Mouse (Mus musculus) gastrocnemius, adult 18-20 months (tissue): Measurements from ENCODE around the gene Phex. TPM values are rescaled to one million over a fixed set of nuclear protein-coding genes. Genes with fewer than 3 reads are reported as not detected.

ENCODE experiments used
- DNase-seq: peaks from one replicate; pipeline ENCODE4 v3.0.0; 2021; ENCODE audit warnings: low spot score
- long read RNA-seq, 2 experiments: library from polyadenylated mRNA; stranded (forward); transcript quantifications; one replicate each; pipeline ENCODE4 v2.0.0; 2021
- total RNA-seq, 2 experiments: library from RNA; stranded (reverse); gene quantifications; 2 replicates each; pipeline ENCODE4 v1.2.3; 2021

Gene Phex
- under 1 TPM; 0.16 to 0.45 TPM for total RNA-seq
- long read RNA-seq, experiment 1, partial matches to known transcripts = 0 of 1 reads
- long read RNA-seq, experiment 1, other reads (novel, unspliced or antisense) = 1 of 1 reads
- long read RNA-seq, experiment 2 = 0 reads

GRCm38 (mm10) chrX:157415212-157415611, at the start of gene Phex:
Gene Phex (minus strand): TSS chrX:157415312.
- DNase-seq = no peak

DNA sequence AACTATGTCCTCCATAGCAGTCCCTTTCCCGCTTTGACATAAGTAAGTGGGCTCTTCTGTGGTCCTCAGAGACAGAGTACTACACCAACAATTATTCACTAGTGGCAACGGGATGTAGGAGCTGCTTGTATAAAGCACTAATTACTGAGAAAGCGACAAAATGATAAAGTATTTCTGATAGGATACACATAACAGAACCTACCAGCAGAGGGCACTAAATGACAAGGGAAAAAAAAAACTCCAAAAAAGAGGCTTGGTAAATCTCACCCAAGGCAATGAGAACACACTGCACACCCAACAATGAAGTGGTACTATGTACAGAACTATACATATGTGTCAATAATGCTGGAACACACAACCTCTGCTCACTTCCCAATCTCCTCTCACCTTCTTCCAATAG, 47.6 kb upstream of the Phex start:
- DNase-seq = peak; percentile 3

DNA sequence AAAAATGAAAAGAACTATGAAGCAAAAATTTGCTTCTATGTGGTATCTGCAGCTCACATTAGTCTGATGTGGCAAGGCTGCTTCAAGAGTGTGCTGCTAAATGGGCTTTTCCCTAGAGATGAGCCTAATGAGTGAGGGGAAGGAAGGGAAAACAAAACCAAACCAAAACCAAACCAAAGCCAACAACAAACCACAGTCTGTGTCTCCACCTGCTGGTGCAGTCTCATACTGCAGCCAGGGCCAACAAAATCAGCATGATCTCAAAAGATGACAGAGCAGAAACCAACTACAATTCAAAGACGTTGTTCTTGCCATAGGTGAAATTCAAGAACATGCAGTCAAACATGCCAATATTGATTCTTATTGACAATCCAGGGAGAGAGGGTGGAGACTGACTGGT, 39.3 kb upstream of the Phex start:
- peak; percentile 33 for DNase-seq

GRCm38 (mm10) chrX:157449000-157449399, 33.9 kb upstream of the Phex start:
- DNase-seq = no peak

GRCm38 (mm10) chrX:157447431-157447830, 32.3 kb upstream of the Phex start:
- no peak for DNase-seq

- no peak for DNase-seq
These were observed 19.7 kb upstream of the Phex start for GRCm38 (mm10) chrX:157434768-157435167.

- DNase-seq = no peak
These were observed 4.3 kb upstream of the Phex start for GRCm38 (mm10) chrX:157419451-157419850.

- no peak for DNase-seq
These were observed 10.2 kb downstream of the Phex start for GRCm38 (mm10) chrX:157404919-157405318.

DNA sequence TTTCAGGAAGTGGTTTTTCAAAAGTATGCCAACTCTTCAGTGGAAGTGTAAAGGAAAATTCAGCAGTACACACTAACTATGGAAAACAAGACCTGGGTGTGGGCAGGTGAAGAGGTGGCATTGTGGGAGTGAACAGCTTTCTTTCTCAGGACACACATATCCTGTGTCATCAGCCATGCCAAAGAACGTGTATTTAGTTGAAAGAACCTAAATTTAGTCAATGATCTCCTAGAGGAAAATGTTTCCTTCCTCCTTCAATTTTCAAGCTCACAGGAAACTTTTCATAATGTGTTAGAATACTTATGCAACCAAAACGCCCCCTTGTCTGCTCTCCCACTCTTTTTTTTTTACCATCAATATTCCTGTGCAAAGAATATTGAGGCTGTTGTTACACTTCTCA, 23.9 kb downstream of the Phex start:
- no peak for DNase-seq

- no peak for DNase-seq
These were observed 25.0 kb downstream of the Phex start for GRCm38 (mm10) chrX:157390102-157390501.

DNA sequence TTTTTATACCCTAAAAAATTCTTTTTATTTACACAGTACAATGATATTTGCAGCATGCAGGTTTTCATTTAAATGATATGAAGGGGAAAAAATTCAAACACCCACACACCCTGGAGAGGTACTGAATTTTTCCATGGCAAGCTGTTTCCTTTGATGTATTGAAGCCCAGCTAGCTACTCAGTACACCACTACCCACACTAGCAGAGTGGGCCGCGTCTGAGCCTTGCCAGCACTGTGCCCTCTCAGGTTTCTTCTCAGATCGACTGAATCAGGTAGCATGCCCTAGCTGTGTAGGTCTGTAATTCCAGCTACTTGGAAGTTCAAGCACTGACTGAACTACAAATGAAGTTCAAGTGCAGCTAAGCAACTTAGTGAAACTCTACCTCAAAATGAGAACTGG, 26.7 kb downstream of the Phex start:
- DNase-seq = no peak

DNA sequence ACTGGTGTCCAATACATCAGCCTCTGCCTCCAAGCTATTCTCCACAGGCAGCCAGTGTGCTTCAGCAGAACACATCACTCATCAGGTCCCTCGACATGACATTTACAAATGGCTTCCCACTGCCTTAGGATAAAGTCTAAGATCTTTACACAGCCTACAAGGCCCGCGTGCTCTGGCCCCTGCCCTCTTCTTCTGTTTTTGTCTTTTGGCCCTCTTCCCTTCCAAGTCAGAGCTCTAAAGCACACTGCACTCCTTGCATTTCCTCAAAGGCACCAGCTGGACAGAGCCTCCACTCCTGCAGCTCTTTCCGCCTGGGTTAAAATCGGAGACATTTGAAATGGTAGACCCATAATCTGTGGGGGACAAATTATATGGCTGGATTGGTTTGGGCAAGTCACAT, 28.1 kb downstream of the Phex start:
- no peak for DNase-seq

- DNase-seq = no peak
These were observed 36.3 kb downstream of the Phex start for GRCm38 (mm10) chrX:157378822-157379221.

- no peak for DNase-seq
These were observed 37.7 kb downstream of the Phex start for GRCm38 (mm10) chrX:157377456-157377855.

GRCm38 (mm10) chrX:157373873-157374272, 41.2 kb downstream of the Phex start:
- no peak for DNase-seq

- no peak for DNase-seq
These were observed 45.9 kb downstream of the Phex start for GRCm38 (mm10) chrX:157369166-157369565.

- DNase-seq = no peak
These were observed 59.6 kb downstream of the Phex start for GRCm38 (mm10) chrX:157355521-157355920.

- DNase-seq = no peak
These were observed 68.9 kb downstream of the Phex start for GRCm38 (mm10) chrX:157346201-157346600.

DNA sequence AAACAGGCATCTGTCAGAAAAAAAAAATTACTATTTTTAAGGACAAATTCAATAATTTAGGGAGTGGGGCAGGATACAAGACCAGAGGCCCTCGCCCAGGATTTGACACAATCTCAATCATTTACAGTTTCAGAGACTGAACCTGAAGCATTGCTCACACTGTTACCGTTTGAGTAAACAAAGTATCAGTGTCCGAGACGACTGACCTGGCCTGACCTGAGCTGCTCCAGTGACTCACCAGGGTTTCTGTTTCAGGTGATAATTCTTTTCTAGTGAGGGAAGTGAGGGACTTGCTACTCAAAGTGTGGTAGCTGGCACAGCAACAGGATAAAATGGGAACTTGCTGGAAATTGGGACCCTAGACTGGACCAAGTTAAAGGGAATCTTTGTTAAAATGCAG, 80.4 kb downstream of the Phex start:
- DNase-seq = peak; percentile 18

DNA sequence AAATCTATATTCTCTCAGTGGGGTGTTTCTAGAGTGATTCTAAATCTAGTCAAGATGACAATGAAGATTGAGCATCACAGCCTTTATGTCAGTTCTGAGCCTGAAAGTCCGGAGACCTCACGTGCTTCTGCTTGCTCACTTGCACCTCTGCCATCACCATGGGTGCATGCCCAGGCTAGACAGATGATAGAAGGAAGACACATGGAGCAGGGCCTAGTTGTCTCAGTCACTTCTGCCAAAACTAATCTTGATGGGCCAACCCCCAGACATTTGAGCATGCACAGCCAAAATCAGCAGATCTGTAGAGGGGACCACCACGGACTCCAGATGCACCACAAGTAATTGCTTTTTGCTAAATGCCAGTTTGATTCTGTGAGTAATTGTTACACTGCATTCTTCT, 85.3 kb downstream of the Phex start:
- no peak for DNase-seq

- peak; percentile 44 for DNase-seq
These were observed 86.7 kb downstream of the Phex start for GRCm38 (mm10) chrX:157328396-157328795.

- DNase-seq = no peak
These were observed 87.4 kb downstream of the Phex start for GRCm38 (mm10) chrX:157327756-157328155.

GRCm38 (mm10) chrX:157324396-157324795, 90.7 kb downstream of the Phex start:
- DNase-seq = no peak

GRCm38 (mm10) chrX:157310331-157310730, 104.8 kb downstream of the Phex start:
- DNase-seq = no peak
